Mouse (Mus musculus) stomach, embryonic 14.5 days (tissue): ENCODE data around the gene Spryd4. TPM values are rescaled to one million over a fixed set of nuclear protein-coding genes. Genes with fewer than 3 reads are reported as not detected.
"Not testable (repeated sequence)": the region's sequence is repeated elsewhere in the genome, so short reads cannot be mapped to it uniquely, and the experiment has no call there.

ENCODE experiments used
- ATAC-seq: fragments of 200-750 bp; cut with Nextera tagmentation; 2 replicates; pipeline ENCODE4 v1.8.0; 2017; ENCODE audit warnings: low read depth, moderate TSS enrichment; ENCODE audit not compliant: insufficient number of reproducible peaks, insufficient read depth, low FRiP score
- H3K27ac ChIP-seq: fragments of 300-500 bp; sonication (generic); 2 replicates; pipeline ENCODE4 v1.5.1; 2014; ENCODE audit warnings: mild to moderate bottlenecking, low read length, moderate library complexity, mixed read lengths
- H3K27me3 ChIP-seq: fragments of 300-500 bp; sonication (generic); 2 replicates; pipeline ENCODE4 v1.6.1; 2014; ENCODE audit warnings: low read length, control low read depth, mixed read lengths; ENCODE audit not compliant: control insufficient read depth, insufficient read depth
- H3K36me3 ChIP-seq: fragments of 300-500 bp; sonication (generic); 2 replicates; pipeline ENCODE4 v1.6.1; 2014; ENCODE audit warnings: mild to moderate bottlenecking, control low read depth, low read length, moderate library complexity, mixed read lengths; ENCODE audit not compliant: control insufficient read depth, insufficient read depth
- H3K4me1 ChIP-seq: fragments of 300-500 bp; sonication (generic); 2 replicates; pipeline ENCODE4 v1.6.1; 2014; ENCODE audit warnings: low read length, control low read depth, mixed read lengths; ENCODE audit not compliant: control insufficient read depth, insufficient read depth
- H3K4me2 ChIP-seq: fragments of 300-500 bp; sonication (generic); replicated peaks from 2 replicates; pipeline ENCODE4 v1.6.1; 2014; ENCODE audit warnings: low read depth, low read length, control low read depth
- H3K4me3 ChIP-seq: fragments of 300-500 bp; sonication (generic); 2 replicates; pipeline ENCODE4 v1.5.1; 2014; ENCODE audit warnings: low read depth, low read length, control low read depth
- H3K9ac ChIP-seq: fragments of 300-500 bp; sonication (generic); replicated peaks from 2 replicates; pipeline ENCODE4 v1.6.1; 2014; ENCODE audit warnings: low read depth, mild to moderate bottlenecking, control low read depth, low read length, moderate library complexity, mixed read lengths
- H3K9me3 ChIP-seq: fragments of 300-500 bp; sonication (generic); 2 replicates; pipeline ENCODE4 v1.6.1; 2016; ENCODE audit warnings: low read depth, low read length, control low read depth; ENCODE audit not compliant: control insufficient read depth
- WGBS: fragments of 180-500 bp; shearing (Covaris S2); extraction: QIAGEN DNeasy Blood & Tissue Kit; methylation state at CpG from one replicate; pipeline ENCODE4 v1.1.7; 2014; 5-methylcytosine and 5-hydroxymethylcytosine counted together
- polyA plus RNA-seq: library from polyadenylated mRNA; unstranded; fragments of >200 nt; fragmentation: Nextera tagmentation; extraction: Ambion mirVana; gene quantifications from 2 replicates; pipeline ENCODE4 v1.2.1, GENCODE M21; 2014

Spryd4 gene
- polyA plus RNA-seq, 1 experiment from 2014 or later = 33.7 TPM

DNA sequence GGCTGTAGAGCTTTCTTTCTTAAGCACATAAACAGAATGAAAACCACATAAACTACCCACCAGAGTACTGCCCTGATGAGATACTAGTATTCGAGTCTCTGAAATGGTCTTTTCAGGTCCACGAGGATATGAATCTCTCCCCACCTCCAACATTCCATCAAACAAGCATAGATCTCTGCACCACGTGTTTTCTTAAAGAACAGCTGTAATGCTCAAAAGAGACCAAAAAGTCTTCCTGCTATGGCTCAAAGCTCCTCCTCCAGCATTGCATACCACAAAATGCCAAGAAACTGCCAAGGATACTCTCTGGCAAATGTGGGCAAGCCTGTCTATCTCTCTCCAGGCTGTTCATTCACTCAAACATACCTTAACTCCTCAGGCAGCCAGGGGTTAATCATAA lies 36.3 kb downstream of the Spryd4 start:
- WGBS = 4% methylated on average over 3 of the region's 3 CpGs
- H3K4me1 ChIP-seq = peaks cover 22% of the 10 kb centered on the region
- no peaks in the 10 kb centered on the region for H3K36me3 ChIP-seq
- H3K4me3 ChIP-seq = peak overlapping the region; percentile 69
- peak overlapping the region; percentile 58 for H3K9ac ChIP-seq
- no peaks in the 10 kb centered on the region for H3K27me3 ChIP-seq
- no peak for ATAC-seq
- peak overlapping the region; percentile 94; the same call in 1 of the 2 replicates for H3K27ac ChIP-seq
- no peaks in the 10 kb centered on the region for H3K9me3 ChIP-seq
- H3K4me2 ChIP-seq = peak overlapping the region; percentile 69

DNA sequence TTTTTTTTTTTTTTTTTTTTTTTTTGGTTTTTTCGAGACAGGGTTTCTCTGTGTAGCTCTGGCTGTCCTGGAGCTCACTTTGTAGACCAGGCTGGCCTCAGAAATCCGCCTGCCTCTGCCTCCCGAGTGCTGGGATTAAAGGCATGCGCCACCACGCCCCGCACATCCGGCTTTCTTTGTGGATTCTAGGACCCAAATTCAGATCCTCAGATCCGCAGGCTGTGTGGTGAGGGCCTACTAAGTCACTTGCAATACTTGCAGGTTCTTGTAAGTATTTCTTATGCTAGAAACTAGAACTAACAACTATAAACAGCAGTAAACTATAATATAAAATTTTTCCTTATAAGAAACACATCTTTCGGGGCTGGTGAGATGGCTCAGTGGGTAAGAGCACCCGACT lies 40.3 kb downstream of the Spryd4 start:
- not testable (repeated sequence) for H3K27ac ChIP-seq, H3K9ac ChIP-seq, H3K4me3 ChIP-seq, H3K4me2 ChIP-seq, ATAC-seq, H3K9me3 ChIP-seq, H3K36me3 ChIP-seq, H3K27me3 ChIP-seq
- peaks cover 23% of the 10 kb centered on the region; the same call in 1 of the 2 replicates for H3K4me1 ChIP-seq
- WGBS = 98% methylated on average over 10 of the region's 10 CpGs

DNA sequence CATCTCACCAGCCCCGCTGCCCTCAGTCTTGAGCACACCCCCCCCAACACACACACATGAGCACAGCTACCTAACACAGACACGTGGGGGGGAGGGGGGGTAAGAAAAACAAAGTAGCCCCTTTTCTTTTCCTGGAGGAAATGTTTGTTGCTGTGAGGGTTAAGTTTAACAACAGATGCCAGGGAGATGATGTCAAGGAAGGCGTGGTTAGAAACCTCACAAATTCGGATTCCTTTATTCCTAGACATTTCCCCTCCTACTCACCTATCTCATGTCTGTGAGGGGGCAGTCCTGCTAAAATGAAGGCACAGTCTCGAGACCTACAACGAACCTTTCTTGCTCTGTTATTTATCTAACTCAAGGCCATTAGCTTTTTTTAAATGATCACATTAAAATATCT lies 44.5 kb downstream of the Spryd4 start:
- H3K9ac ChIP-seq = no peak overlapping the region
- H3K4me1 ChIP-seq = 0 out of 2 replicates have a peak, but pooled peaks cover 8% of the 10 kb centered on the region
- WGBS = 36% methylated on average over 6 of the region's 6 CpGs
- no peak for ATAC-seq
- H3K4me3 ChIP-seq = no peak overlapping the region
- H3K9me3 ChIP-seq = no peaks in the 10 kb centered on the region
- no peaks in the 10 kb centered on the region for H3K36me3 ChIP-seq
- no peak overlapping the region for H3K4me2 ChIP-seq
- no peak overlapping the region for H3K27ac ChIP-seq
- H3K27me3 ChIP-seq = no peaks in the 10 kb centered on the region

DNA sequence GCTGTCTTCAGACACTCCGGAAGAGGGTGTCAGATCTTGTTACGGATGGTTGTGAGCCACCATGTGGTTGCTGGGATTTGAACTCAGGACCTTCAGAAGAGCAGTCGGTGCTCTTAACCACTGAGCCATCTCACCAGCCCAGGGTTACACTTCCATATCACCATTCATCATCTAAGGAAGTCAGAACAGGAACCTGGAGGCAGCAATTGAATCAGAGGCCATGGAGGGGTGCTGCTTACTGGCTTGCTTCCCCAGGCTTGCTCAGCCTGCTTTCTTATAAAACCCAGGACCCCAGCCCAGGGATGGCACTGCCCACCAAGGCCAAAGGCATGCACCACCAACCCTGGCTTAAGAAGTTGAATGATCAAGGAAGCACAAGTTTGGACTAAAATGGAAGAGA lies 45.9 kb downstream of the Spryd4 start:
- not testable (repeated sequence) for H3K4me1 ChIP-seq, H3K27me3 ChIP-seq, H3K9ac ChIP-seq, H3K27ac ChIP-seq, H3K4me3 ChIP-seq, H3K4me2 ChIP-seq, H3K9me3 ChIP-seq, ATAC-seq, H3K36me3 ChIP-seq
- WGBS = 70% methylated on average over 2 of the region's 3 CpGs

Other genes starting within 250 kb of the Spryd4 start
- not detected in 2 replicates for gene Hsd17b6, start 204.2 kb downstream of the Spryd4 start, polyA plus RNA-seq
- 82.3 and 82.5 TPM in 2 replicates for gene Prim1, start 196.6 kb downstream of the Spryd4 start, polyA plus RNA-seq
- 899 and 913 TPM in 2 replicates for gene Naca, start 176.2 kb downstream of the Spryd4 start, polyA plus RNA-seq
- 474 and 487 TPM in 2 replicates for gene Ptges3, start 152.9 kb downstream of the Spryd4 start, polyA plus RNA-seq
- 2,052 and 2,172 TPM in 2 replicates for gene Atp5b, start 128.5 kb downstream of the Spryd4 start, polyA plus RNA-seq
- gene Baz2a, start 120.2 kb downstream of the Spryd4 start, polyA plus RNA-seq = 28.1 and 28.2 TPM in 2 replicates
- gene Rbms2, start 31.5 kb downstream of the Spryd4 start, polyA plus RNA-seq = 29.5 and 35.6 TPM in 2 replicates
- gene Gls2, start 17.4 kb downstream of the Spryd4 start, polyA plus RNA-seq = 0.78 and 0.84 TPM in 2 replicates
- 0.11 TPM in 1 of 2 replicates, not detected in the other for gene Mip, start 14.0 kb upstream of the Spryd4 start, polyA plus RNA-seq
- 47.2 and 48.0 TPM in 2 replicates for gene Timeless, start 20.3 kb upstream of the Spryd4 start, polyA plus RNA-seq
- gene Apon, start 42.3 kb upstream of the Spryd4 start, polyA plus RNA-seq = 0.27 TPM in 1 of 2 replicates, not detected in the other
- not detected in 2 replicates for gene Apof, start 56.9 kb upstream of the Spryd4 start, polyA plus RNA-seq
- 12.2 and 13.0 TPM in 2 replicates for gene Stat2, start 58.8 kb upstream of the Spryd4 start, polyA plus RNA-seq
- gene Il23a, start 86.9 kb upstream of the Spryd4 start, polyA plus RNA-seq = 0.36 and 0.43 TPM in 2 replicates
- 32.9 and 34.8 TPM in 2 replicates for gene Pan2, start 91.5 kb upstream of the Spryd4 start, polyA plus RNA-seq
- gene Cnpy2, start 110.7 kb upstream of the Spryd4 start, polyA plus RNA-seq = 328 and 342 TPM in 2 replicates
- gene Cs, start 125.9 kb upstream of the Spryd4 start, polyA plus RNA-seq = 211 and 214 TPM in 2 replicates
- 12.9 and 13.0 TPM in 2 replicates for gene Coq10a, start 157.2 kb upstream of the Spryd4 start, polyA plus RNA-seq
- 16.7 and 17.8 TPM in 2 replicates for gene Ankrd52, start 165.3 kb upstream of the Spryd4 start, polyA plus RNA-seq
- 3.4 and 3.7 TPM in 2 replicates for gene Slc39a5, start 189.4 kb upstream of the Spryd4 start, polyA plus RNA-seq
- 76.6 and 86.7 TPM in 2 replicates for gene Nabp2, start 199.7 kb upstream of the Spryd4 start, polyA plus RNA-seq
- gene Rnf41, start 199.8 kb upstream of the Spryd4 start, polyA plus RNA-seq = 31.9 and 34.6 TPM in 2 replicates
- gene Smarcc2, start 247.4 kb upstream of the Spryd4 start, polyA plus RNA-seq = 109 and 110 TPM in 2 replicates